Mouse (Mus musculus) midbrain, embryonic 15.5 days (tissue): ENCODE data around the gene Csrnp3. TPM values are rescaled to one million over a fixed set of nuclear protein-coding genes. Genes with fewer than 3 reads are reported as not detected.
"Not testable (repeated sequence)": the region's sequence is repeated elsewhere in the genome, so short reads cannot be mapped to it uniquely, and the experiment has no call there.

Experiments used
- ATAC-seq: fragments of 200-750 bp; cut with Nextera tagmentation; replicated peaks from 2 replicates; pipeline ENCODE4 v1.8.0; 2017; ENCODE audit warnings: moderate TSS enrichment
- H3K27ac ChIP-seq: fragments of 300-500 bp; sonication (generic); 2 replicates; pipeline ENCODE4 v1.5.1; 2015; ENCODE audit warnings: mild to moderate bottlenecking, inconsistent platforms
- H3K27me3 ChIP-seq: fragments of 300-500 bp; sonication (generic); replicated peaks from 2 replicates; pipeline ENCODE4 v1.6.1; 2015; ENCODE audit warnings: inconsistent platforms
- H3K36me3 ChIP-seq: fragments of 300-500 bp; sonication (generic); replicated peaks from 2 replicates; pipeline ENCODE4 v1.6.1; 2015; ENCODE audit warnings: inconsistent platforms
- H3K4me1 ChIP-seq: fragments of 300-500 bp; sonication (generic); 2 replicates; pipeline ENCODE4 v1.6.1; 2015; ENCODE audit warnings: inconsistent platforms
- H3K4me2 ChIP-seq: fragments of 300-500 bp; sonication (generic); 2 replicates; pipeline ENCODE4 v1.6.1; 2015; ENCODE audit warnings: inconsistent platforms, mild to moderate bottlenecking, moderate library complexity
- H3K4me3 ChIP-seq: fragments of 300-500 bp; sonication (generic); 2 replicates; pipeline ENCODE4 v1.5.1; 2015; ENCODE audit warnings: mild to moderate bottlenecking, inconsistent platforms
- H3K9ac ChIP-seq: fragments of 300-500 bp; sonication (generic); 2 replicates; pipeline ENCODE4 v1.6.1; 2015; ENCODE audit warnings: mild to moderate bottlenecking, inconsistent platforms
- H3K9me3 ChIP-seq: fragments of 300-500 bp; sonication (generic); 2 replicates; pipeline ENCODE4 v1.6.1; 2016; ENCODE audit warnings: inconsistent platforms
- WGBS: fragments of 180-500 bp; shearing (Covaris S2); methylation state at CpG from one replicate; pipeline ENCODE4 v1.1.7; 2015; ENCODE audit warnings: mixed read lengths; 5-methylcytosine and 5-hydroxymethylcytosine counted together
- polyA plus RNA-seq: library from polyadenylated mRNA; unstranded; fragments of >200 nt; fragmentation: Nextera tagmentation; extraction: Ambion mirVana; gene quantifications from 2 replicates; pipeline ENCODE4 v1.2.1, GENCODE M21; 2015

Gene Csrnp3
- polyA plus RNA-seq: 62.3 and 70.4 TPM in 2 replicates

DNA sequence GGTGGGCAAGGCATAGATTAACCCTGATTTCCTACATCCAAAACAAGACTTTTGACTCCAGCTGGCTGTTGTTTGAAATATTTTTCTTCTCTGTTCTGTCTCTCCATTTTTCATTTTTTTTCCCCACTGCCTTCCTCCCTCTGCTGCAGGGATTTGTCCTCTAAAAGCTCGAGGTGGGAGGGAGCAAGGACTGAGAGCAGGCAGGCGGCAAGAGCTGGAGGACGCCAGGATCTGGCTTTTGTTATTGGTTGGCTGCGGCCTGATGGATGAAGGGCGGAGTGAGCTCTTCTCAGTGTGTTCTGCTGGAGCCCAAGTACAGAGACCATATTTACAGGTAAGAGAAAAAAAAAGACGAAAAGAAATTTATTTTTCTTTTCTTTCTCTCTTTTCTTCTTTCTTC is at the start of gene Csrnp3:
TSS of gene Csrnp3 (plus strand) at position 217 of the 400 bp plus-strand sequence.
- ATAC-seq: peak; percentile 91
- H3K4me3 ChIP-seq: peak within 1 kb of the TSS; percentile 64
- H3K4me2 ChIP-seq: peak within 1 kb of the TSS; percentile 54
- peaks cover 13% of the 10 kb centered on the region for H3K4me1 ChIP-seq
- H3K36me3 ChIP-seq: no peaks in the 10 kb centered on the region
- peak within 1 kb of the TSS; percentile 73 for H3K9ac ChIP-seq
- H3K27ac ChIP-seq: peak within 1 kb of the TSS; percentile 92
- H3K9me3 ChIP-seq: no peaks in the 10 kb centered on the region
- no peaks in the 10 kb centered on the region for H3K27me3 ChIP-seq
- WGBS: 0% methylated on average over 6 of the region's 6 CpGs

- Histone ChIP-seq H3K4me2 (no peak overlapping the region), H3K27me3 (no peaks in the 10 kb centered on the region), H3K36me3 (no peaks in the 10 kb centered on the region), H3K4me1 (no peaks in the 10 kb centered on the region), H3K27ac (no peak overlapping the region), H3K9ac (no peak overlapping the region), H3K4me3 (no peak overlapping the region), H3K9me3 (no peaks in the 10 kb centered on the region)
- 81% methylated on average over 1 of the region's 1 CpGs for WGBS
- ATAC-seq: no peak
Observed at GRCm38 (mm10) chr2:65801054-65801709, 44.4 kb upstream of the Csrnp3 start.

DNA sequence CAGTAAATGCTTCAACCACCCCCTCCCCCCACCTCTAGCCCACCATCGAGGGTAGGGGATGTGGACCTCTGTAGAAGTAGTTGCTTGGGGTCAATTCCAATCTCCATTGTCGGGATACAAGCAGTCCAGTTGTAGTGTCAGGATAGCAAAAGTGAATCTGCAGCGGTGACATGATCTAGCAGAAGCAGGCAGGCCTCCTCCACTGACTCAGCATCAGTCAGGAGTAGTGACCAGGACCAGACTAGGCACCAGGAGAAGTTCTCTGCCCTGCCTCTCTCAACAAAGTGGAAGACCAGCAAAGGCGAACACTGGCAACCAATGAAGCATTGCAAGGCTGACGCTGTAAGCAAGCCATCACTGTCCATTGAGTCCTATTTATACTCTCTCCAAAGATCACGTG is 39.0 kb upstream of the Csrnp3 start:
- H3K9me3 ChIP-seq: no peaks in the 10 kb centered on the region
- 87% methylated on average over 6 of the region's 6 CpGs for WGBS
- H3K36me3 ChIP-seq: no peaks in the 10 kb centered on the region
- no peaks in the 10 kb centered on the region for H3K4me1 ChIP-seq
- no peaks in the 10 kb centered on the region for H3K27me3 ChIP-seq
- no peak overlapping the region for H3K9ac ChIP-seq
- no peak for ATAC-seq
- H3K4me3 ChIP-seq: no peak overlapping the region
- no peak overlapping the region for H3K27ac ChIP-seq
- no peak overlapping the region for H3K4me2 ChIP-seq

DNA sequence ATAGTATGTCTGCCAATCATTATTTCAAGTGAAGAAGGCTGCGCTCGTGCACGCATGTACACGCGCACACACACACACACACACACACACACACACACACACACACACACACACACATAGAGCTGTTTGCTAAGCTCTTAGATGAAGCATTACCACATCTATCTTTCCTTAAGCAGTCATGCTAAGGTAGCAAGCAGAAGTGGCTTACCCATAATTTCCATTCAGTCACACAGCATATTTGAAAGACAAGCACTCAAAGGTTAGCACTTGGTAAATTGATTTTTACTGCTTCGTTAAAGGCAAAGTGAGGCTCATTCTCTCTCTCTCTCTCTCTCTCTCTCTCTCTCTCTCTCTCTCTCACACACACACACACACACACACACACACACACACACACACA is 34.4 kb upstream of the Csrnp3 start:
- H3K9me3 ChIP-seq, H3K4me1 ChIP-seq, H3K4me2 ChIP-seq, ATAC-seq, H3K4me3 ChIP-seq, H3K27ac ChIP-seq, H3K36me3 ChIP-seq, H3K27me3 ChIP-seq, H3K9ac ChIP-seq: not testable (repeated sequence)
- WGBS: 77% methylated on average over 6 of the region's 6 CpGs

- Histone ChIP-seq H3K9ac (no peak overlapping the region), H3K27me3 (no peaks in the 10 kb centered on the region), H3K4me3 (peak overlapping the region; percentile 16), H3K4me2 (peak overlapping the region; percentile 31), H3K4me1 (no peaks in the 10 kb centered on the region; the same call in 1 of the 2 replicates), H3K36me3 (no peaks in the 10 kb centered on the region), H3K9me3 (no peaks in the 10 kb centered on the region), H3K27ac (peak overlapping the region; percentile 74)
- 42% methylated on average over 20 of the region's 20 CpGs for WGBS
- ATAC-seq: peak; percentile 93
Observed at GRCm38 (mm10) chr2:65818080-65818796, 27.3 kb upstream of the Csrnp3 start.

GRCm38 (mm10) chr2:65820114-65820769 is 25.3 kb upstream of the Csrnp3 start:
- no peaks in the 10 kb centered on the region for H3K36me3 ChIP-seq
- WGBS: 91% methylated on average over 4 of the region's 4 CpGs
- no peaks in the 10 kb centered on the region for H3K9me3 ChIP-seq
- H3K4me3 ChIP-seq: no peak overlapping the region
- no peaks in the 10 kb centered on the region; the same call in 1 of the 2 replicates for H3K4me1 ChIP-seq
- no peak overlapping the region for H3K4me2 ChIP-seq
- H3K9ac ChIP-seq: no peak overlapping the region
- H3K27me3 ChIP-seq: no peaks in the 10 kb centered on the region
- H3K27ac ChIP-seq: no peak overlapping the region
- ATAC-seq: no peak

- Histone ChIP-seq H3K9ac (no peak overlapping the region), H3K4me1 (no peaks in the 10 kb centered on the region), H3K4me2 (no peak overlapping the region), H3K27me3 (no peaks in the 10 kb centered on the region), H3K27ac (no peak overlapping the region), H3K36me3 (no peaks in the 10 kb centered on the region), H3K4me3 (no peak overlapping the region), H3K9me3 (no peaks in the 10 kb centered on the region)
- ATAC-seq: no peak
- 87% methylated on average over 2 of the region's 2 CpGs for WGBS
Observed at GRCm38 (mm10) chr2:65826314-65826713, 19.3 kb upstream of the Csrnp3 start.

DNA sequence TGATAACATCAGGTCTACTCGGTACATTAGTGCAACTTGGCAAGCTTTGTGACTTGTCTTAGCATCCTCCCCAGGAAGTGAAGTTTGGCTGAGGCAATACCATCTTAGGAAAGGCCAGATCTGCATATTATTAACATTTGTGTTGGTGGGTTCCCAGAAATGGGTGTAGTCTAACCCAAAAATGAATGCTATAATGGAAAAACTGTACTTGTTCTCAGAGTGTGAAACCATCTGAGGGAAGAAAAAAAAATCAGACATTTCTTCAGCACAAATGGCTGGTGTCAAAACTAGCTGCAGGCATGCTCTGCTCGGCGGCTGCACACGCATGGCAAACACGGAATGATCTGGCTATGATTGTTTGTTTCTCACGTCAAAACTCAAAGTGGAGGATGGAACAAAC is 18.8 kb upstream of the Csrnp3 start:
- Histone ChIP-seq H3K4me3 (no peak overlapping the region), H3K27me3 (no peaks in the 10 kb centered on the region), H3K4me1 (no peaks in the 10 kb centered on the region), H3K4me2 (no peak overlapping the region), H3K36me3 (no peaks in the 10 kb centered on the region), H3K27ac (no peak overlapping the region), H3K9ac (no peak overlapping the region), H3K9me3 (no peaks in the 10 kb centered on the region)
- whole genome bisulfite sequencing: 89% methylated on average over 6 of the region's 6 CpGs
- ATAC-seq: no peak

DNA sequence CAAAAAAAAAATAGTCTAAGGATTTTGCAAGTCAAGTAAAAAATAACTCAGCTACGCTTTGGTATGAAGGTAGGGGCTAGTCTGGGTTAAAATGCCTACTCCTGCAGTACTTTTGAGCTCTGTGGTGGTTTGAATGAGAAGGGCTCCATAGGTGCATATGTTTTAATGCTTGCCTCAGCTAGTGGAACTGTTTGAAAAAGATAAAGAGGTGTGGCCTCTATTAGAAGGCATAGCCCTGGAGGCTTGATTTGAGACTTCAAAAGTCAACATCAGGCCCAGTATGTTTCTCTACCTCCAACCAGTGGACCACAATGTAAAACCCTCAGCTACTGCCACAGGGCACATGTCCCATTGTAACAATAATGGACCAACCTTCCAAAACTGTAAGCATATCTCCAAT is 16.9 kb upstream of the Csrnp3 start:
- no peak overlapping the region for H3K4me3 ChIP-seq
- H3K9me3 ChIP-seq: no peaks in the 10 kb centered on the region
- no peak overlapping the region for H3K4me2 ChIP-seq
- H3K36me3 ChIP-seq: no peaks in the 10 kb centered on the region
- no peak for ATAC-seq
- WGBS: 91% methylated on average over 1 of the region's 1 CpGs
- no peaks in the 10 kb centered on the region for H3K27me3 ChIP-seq
- no peak overlapping the region for H3K27ac ChIP-seq
- no peaks in the 10 kb centered on the region for H3K4me1 ChIP-seq
- no peak overlapping the region for H3K9ac ChIP-seq

DNA sequence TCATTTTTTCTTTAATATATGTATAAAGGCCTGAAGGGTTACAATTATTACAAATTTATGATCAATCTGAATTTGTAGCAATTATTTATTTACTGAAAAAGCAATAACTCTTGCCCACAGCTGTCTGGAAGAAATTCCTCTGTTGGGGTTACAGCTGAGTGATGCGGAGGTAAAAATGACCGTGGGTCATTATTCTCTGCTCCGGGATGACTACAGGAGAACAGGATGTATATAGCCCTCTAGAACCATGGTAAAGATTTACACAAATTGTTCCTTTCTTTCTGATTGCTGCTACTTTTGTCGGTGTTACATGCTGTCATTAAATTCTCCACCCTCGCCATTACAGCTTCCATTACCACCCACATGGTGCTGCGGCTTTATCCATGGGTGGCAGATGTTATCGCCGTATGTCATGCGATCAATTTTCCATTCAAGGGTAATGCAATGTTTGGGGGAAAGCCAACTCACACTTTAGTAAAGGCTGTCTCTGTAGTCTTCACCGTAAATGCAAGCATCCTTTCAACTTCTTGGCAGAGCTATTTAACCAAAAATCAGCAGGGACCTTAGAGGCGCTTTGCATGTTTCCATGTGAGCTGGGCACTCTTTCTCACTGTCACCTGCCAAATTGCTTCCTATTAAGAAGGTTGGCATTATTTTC is 12.7 kb upstream of the Csrnp3 start:
- no peak for ATAC-seq
- WGBS: 63% methylated on average over 11 of the region's 11 CpGs
- H3K27ac ChIP-seq: peak overlapping the region; percentile 11; the same call in 1 of the 2 replicates

GRCm38 (mm10) chr2:65833421-65833820 is 12.1 kb upstream of the Csrnp3 start:
- no peak overlapping the region for H3K4me3 ChIP-seq
- 73% methylated on average over 7 of the region's 7 CpGs for WGBS
- peak overlapping the region; percentile 11; the same call in 1 of the 2 replicates for H3K27ac ChIP-seq
- H3K4me2 ChIP-seq: no peak overlapping the region
- H3K27me3 ChIP-seq: no peaks in the 10 kb centered on the region
- no peaks in the 10 kb centered on the region for H3K36me3 ChIP-seq
- no peak overlapping the region for H3K9ac ChIP-seq
- H3K9me3 ChIP-seq: no peaks in the 10 kb centered on the region
- H3K4me1 ChIP-seq: no peaks in the 10 kb centered on the region
- no peak for ATAC-seq

More for the DNA sequence above, 12.7 kb upstream of the Csrnp3 start:
- Histone ChIP-seq H3K4me2 (no peak overlapping the region), H3K36me3 (no peaks in the 10 kb centered on the region), H3K27me3 (no peaks in the 10 kb centered on the region), H3K4me1 (no peaks in the 10 kb centered on the region), H3K9me3 (no peaks in the 10 kb centered on the region), H3K4me3 (no peak overlapping the region), H3K9ac (no peak overlapping the region)

DNA sequence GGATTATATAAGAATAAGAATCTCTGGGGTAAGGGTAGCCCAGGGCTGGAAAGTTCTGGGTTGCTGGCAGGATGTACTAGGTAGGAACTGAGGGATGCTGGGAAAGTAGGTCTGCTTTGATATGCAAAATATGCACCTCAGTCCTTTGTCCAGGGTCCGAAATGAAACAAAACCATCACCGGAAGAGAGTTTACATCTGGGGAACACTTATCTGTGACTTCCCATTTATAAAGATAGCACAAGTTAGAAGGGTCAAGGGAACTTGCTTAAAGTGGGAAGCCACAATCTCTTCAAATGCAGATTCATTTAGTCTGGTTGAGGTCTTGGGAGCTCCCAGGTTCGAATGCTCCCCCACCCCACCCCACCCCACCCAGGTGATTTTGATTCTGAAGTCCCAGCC is 4.0 kb upstream of the Csrnp3 start:
- Histone ChIP-seq H3K9ac (no peak overlapping the region), H3K27ac (no peak overlapping the region), H3K4me3 (no peak overlapping the region), H3K9me3 (no peaks in the 10 kb centered on the region), H3K4me1 (peaks cover 8% of the 10 kb centered on the region), H3K27me3 (no peaks in the 10 kb centered on the region), H3K4me2 (no peak overlapping the region), H3K36me3 (no peaks in the 10 kb centered on the region)
- 77% methylated on average over 3 of the region's 3 CpGs for WGBS
- ATAC-seq: no peak
